Mouse (Mus musculus) heart, adult 2 months (tissue): ENCODE data around the gene Pon3. TPM values are rescaled to one million over a fixed set of nuclear protein-coding genes. Genes with fewer than 3 reads are reported as not detected.

Experiments used
- DNase-seq, 2 experiments: peaks; one replicate each; pipeline ENCODE4 v3.0.0; 2021
- H3K27ac ChIP-seq: fragments of 200-600 bp; 2 replicates; pipeline ENCODE4 v1.8.1; 2022
- H3K27me3 ChIP-seq: fragments of 200-500 bp; 2 replicates; pipeline ENCODE4 v1.6.1; 2012; ENCODE audit warnings: mild to moderate bottlenecking, low read length, inconsistent platforms, mixed read lengths; ENCODE audit not compliant: control insufficient read depth, insufficient read depth
- H3K36me3 ChIP-seq: fragments of 200-500 bp; 2 replicates; pipeline ENCODE4 v1.6.1; 2012; ENCODE audit warnings: low read length, inconsistent platforms; ENCODE audit not compliant: control insufficient read depth, insufficient read depth
- H3K4me1 ChIP-seq: fragments of 200-500 bp; 2 replicates; pipeline ENCODE4 v1.6.1; 2011; ENCODE audit warnings: low read length; ENCODE audit not compliant: control insufficient read depth, insufficient read depth
- H3K4me3 ChIP-seq: fragments of 200-600 bp; 2 replicates; pipeline ENCODE4 v1.8.1; 2022
- H3K79me2 ChIP-seq: fragments of 200-500 bp; replicated peaks from 2 replicates; pipeline ENCODE4 v1.6.1; 2012; ENCODE audit warnings: mild to moderate bottlenecking, inconsistent platforms, low read length, moderate library complexity, mixed read lengths; ENCODE audit not compliant: control insufficient read depth, insufficient read depth
- H3K9ac ChIP-seq: fragments of 200-500 bp; 2 replicates; pipeline ENCODE4 v1.6.1; 2012; ENCODE audit warnings: low read depth, mild to moderate bottlenecking, control low read depth, inconsistent platforms, low read length, mixed read lengths
- CTCF ChIP-seq: fragments of 200-600 bp; IDR thresholded peaks from 2 replicates; pipeline ENCODE4 v1.8.1; 2022; ENCODE audit warnings: antibody characterized with exemption, mild to moderate bottlenecking, moderate library complexity
- EP300 ChIP-seq: fragments of 200-500 bp; IDR thresholded peaks from 2 replicates; pipeline ENCODE4 v1.6.1; 2011; ENCODE audit warnings: low read depth, low read length, control low read depth; ENCODE audit not compliant: insufficient read depth
- POLR2A ChIP-seq: fragments of 200-500 bp; IDR thresholded peaks from 2 replicates; pipeline ENCODE4 v1.6.1; 2011; ENCODE audit warnings: mild to moderate bottlenecking, low read depth, low read length, control low read depth; ENCODE audit not compliant: insufficient read depth
- WGBS: fragments of 180-500 bp; shearing (Covaris S2); methylation state at CpG from one replicate; pipeline ENCODE4 v1.1.7; 2018; 5-methylcytosine and 5-hydroxymethylcytosine counted together
- intact Hi-C: fragments of 180-260 bp; cut with DNase I; formaldehyde crosslinking; loops from one replicate; pipeline ENCODE4 v1.15.1; 2025
- polyA plus RNA-seq: library from polyadenylated mRNA; depleted of rRNA; stranded (reverse); fragments of >200 nt; gene quantifications from 2 replicates; pipeline ENCODE4 v1.2.3, GENCODE M21; 2012
- total RNA-seq, 2 experiments: library from RNA; stranded (reverse); gene quantifications; 2 replicates each; pipeline ENCODE4 v1.2.3; 2021

Pon3 gene
- total and polyA plus RNA-seq, 3 experiments = 16.5 to 22.6 (median 21.4) TPM

DNA sequence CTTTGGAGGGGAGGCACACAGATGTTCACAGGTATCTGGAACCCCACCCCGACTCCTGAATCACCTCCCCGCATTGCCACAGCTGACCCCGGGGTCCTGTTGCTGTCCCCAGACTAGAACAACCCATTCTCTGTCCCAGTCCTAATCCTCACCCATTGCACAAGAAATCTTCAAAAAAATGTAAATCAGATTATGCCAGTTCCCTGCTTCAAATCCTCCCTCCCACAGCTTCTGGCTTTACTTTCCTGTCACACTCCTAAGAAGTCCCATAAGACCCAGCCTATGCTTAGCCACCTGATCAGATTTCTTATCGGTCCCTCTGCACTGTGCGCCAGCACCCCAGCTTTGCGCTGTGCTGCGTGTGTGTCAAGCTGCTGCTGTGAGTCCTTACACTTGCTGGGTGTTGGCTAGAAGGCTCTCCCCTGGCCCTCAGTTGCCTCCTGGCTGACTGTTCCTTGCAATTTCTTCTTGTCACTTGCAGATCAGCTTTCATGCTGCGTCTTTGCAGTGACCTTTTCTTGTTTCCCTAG, 56.6 kb downstream of the Pon3 start:
- no peaks in the 10 kb centered on the region for H3K79me2 ChIP-seq

GRCm38 (mm10) chr6:5198590-5198989, 57.5 kb downstream of the Pon3 start:
- intact Hi-C loops = no loop called here
- H3K36me3 ChIP-seq = no peaks in the 10 kb centered on the region
- no peaks in the 10 kb centered on the region for H3K79me2 ChIP-seq
- no peaks in the 10 kb centered on the region for H3K27me3 ChIP-seq
- no peak overlapping the region for H3K9ac ChIP-seq
- H3K4me3 ChIP-seq = no peak overlapping the region
- DNase-seq = no peak
- H3K27ac ChIP-seq = no peak overlapping the region
- no peak for TF ChIP-seq EP300
- no peak for TF ChIP-seq POLR2A
- TF ChIP-seq CTCF = no peak
- no peaks in the 10 kb centered on the region for H3K4me1 ChIP-seq
- 85% methylated on average over 5 of the region's 5 CpGs for WGBS

More for the DNA sequence above, 56.6 kb downstream of the Pon3 start:
- Histone ChIP-seq H3K27ac (no peak overlapping the region), H3K36me3 (no peaks in the 10 kb centered on the region), H3K4me3 (no peak overlapping the region), H3K27me3 (no peaks in the 10 kb centered on the region), H3K4me1 (no peaks in the 10 kb centered on the region), H3K9ac (no peak overlapping the region)
- no peak for DNase-seq
- 90% methylated on average over 8 of the region's 8 CpGs for WGBS
- TF ChIP-seq EP300 (no peak), POLR2A (no peak), CTCF (no peak)
- intact Hi-C loops = no loop called here

GRCm38 (mm10) chr6:5193693-5194092, 62.4 kb downstream of the Pon3 start, which contains the start of gene Pon1:
TSS of gene Pon1 (minus strand) at chr6:5193946.
- H3K36me3 ChIP-seq = no peaks in the 10 kb centered on the region
- no peak for DNase-seq
- no peaks in the 10 kb centered on the region for H3K79me2 ChIP-seq
- WGBS = 44% methylated on average over 5 of the region's 5 CpGs
- H3K4me3 ChIP-seq = no peak within 1 kb of the TSS
- H3K27ac ChIP-seq = no peak within 1 kb of the TSS
- H3K27me3 ChIP-seq = no peaks in the 10 kb centered on the region
- intact Hi-C loops = no loop called here
- H3K4me1 ChIP-seq = no peaks in the 10 kb centered on the region
- no peak for TF ChIP-seq EP300
- no peak within 1 kb of the TSS for H3K9ac ChIP-seq

DNA sequence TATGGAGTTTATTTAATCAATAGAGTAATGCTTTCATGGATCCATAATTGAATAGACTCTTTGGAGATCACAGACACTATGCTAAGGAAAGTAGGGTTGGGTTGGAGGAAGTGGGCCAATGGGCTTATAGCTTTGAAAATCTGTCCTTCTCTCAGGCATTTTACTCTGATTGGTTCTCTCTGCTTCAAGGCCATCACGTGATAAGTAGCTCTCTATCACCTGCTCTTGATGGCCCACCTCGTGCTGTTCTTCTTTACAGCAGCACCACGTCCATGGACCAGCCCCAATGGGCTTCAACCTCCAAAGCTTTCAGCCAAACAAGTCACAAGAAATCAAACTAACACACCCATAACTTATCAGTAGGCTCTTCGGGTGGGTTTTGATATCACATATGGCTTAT, 65.3 kb downstream of the Pon3 start:
- Histone ChIP-seq H3K4me1 (no peaks in the 10 kb centered on the region), H3K36me3 (no peaks in the 10 kb centered on the region), H3K27me3 (no peaks in the 10 kb centered on the region), H3K27ac (no peak overlapping the region), H3K79me2 (no peaks in the 10 kb centered on the region), H3K9ac (no peak overlapping the region), H3K4me3 (no peak overlapping the region)
- intact Hi-C loops = no loop called here
- TF ChIP-seq POLR2A = no peak
- no peak for TF ChIP-seq CTCF
- no peak for TF ChIP-seq EP300
- 78% methylated on average over 4 of the region's 4 CpGs for WGBS
- DNase-seq = no peak

- Histone ChIP-seq H3K79me2 (no peaks in the 10 kb centered on the region), H3K27ac (no peak overlapping the region), H3K9ac (no peak overlapping the region), H3K36me3 (no peaks in the 10 kb centered on the region), H3K27me3 (no peaks in the 10 kb centered on the region), H3K4me1 (no peaks in the 10 kb centered on the region), H3K4me3 (no peak overlapping the region)
- DNase-seq = peak in 1 of 2 experiments; percentile 8
- 42% methylated on average over 4 of the region's 4 CpGs for WGBS
- intact Hi-C loops = no loop called here
- no peak for TF ChIP-seq POLR2A
- no peak for TF ChIP-seq EP300
- TF ChIP-seq CTCF = no peak
These were observed 66.6 kb downstream of the Pon3 start for GRCm38 (mm10) chr6:5189507-5189906.

- H3K79me2 ChIP-seq = no peaks in the 10 kb centered on the region
- intact Hi-C loops = no loop called here
- no peak overlapping the region for H3K9ac ChIP-seq
- no peaks in the 10 kb centered on the region for H3K4me1 ChIP-seq
- H3K27ac ChIP-seq = no peak overlapping the region
- WGBS = 78% methylated on average over 6 of the region's 6 CpGs
- H3K36me3 ChIP-seq = no peaks in the 10 kb centered on the region
- no peak for TF ChIP-seq CTCF
- no peak for TF ChIP-seq POLR2A
- no peak for TF ChIP-seq EP300
- DNase-seq = no peak
- no peak overlapping the region for H3K4me3 ChIP-seq
- no peaks in the 10 kb centered on the region for H3K27me3 ChIP-seq
These were observed 67.1 kb downstream of the Pon3 start for GRCm38 (mm10) chr6:5188938-5189337.
